Mouse (Mus musculus) heart, adult 11 months (tissue): ENCODE results near the gene Lrrc10.

Experiments used
- DNase-seq: peaks from one replicate; pipeline ENCODE4 v3.0.0; 2022

Gene Lrrc10

GRCm38 (mm10) chr10:117049253-117049652, 4.1 kb downstream of the Lrrc10 start:
- DNase-seq: no peak

GRCm38 (mm10) chr10:117049961-117050597, 4.9 kb downstream of the Lrrc10 start:
- peak; percentile 91 for DNase-seq

GRCm38 (mm10) chr10:117055668-117056067, 10.5 kb downstream of the Lrrc10 start:
- no peak for DNase-seq

GRCm38 (mm10) chr10:117062894-117063253, 17.7 kb downstream of the Lrrc10 start:
- no peak for DNase-seq

- DNase-seq: peak; percentile 98
These were observed 18.3 kb downstream of the Lrrc10 start, which contains the start of gene Cct2 for GRCm38 (mm10) chr10:117063254-117064021. Gene Cct2, minus strand, starts transcription at chr10:117063814.

GRCm38 (mm10) chr10:117064076-117064475, 18.9 kb downstream of the Lrrc10 start:
- DNase-seq: no peak

GRCm38 (mm10) chr10:117069109-117069508, 24.0 kb downstream of the Lrrc10 start:
- no peak for DNase-seq

- DNase-seq: peak; percentile 92
These were observed 27.2 kb downstream of the Lrrc10 start for GRCm38 (mm10) chr10:117072191-117072888.

- peak; percentile 87 for DNase-seq
These were observed 28.0 kb downstream of the Lrrc10 start for GRCm38 (mm10) chr10:117073176-117073575.

- peak; percentile 84 for DNase-seq
These were observed 33.1 kb downstream of the Lrrc10 start for GRCm38 (mm10) chr10:117078284-117078683.

GRCm38 (mm10) chr10:117081326-117081725, 36.2 kb downstream of the Lrrc10 start:
- DNase-seq: peak; percentile 19

GRCm38 (mm10) chr10:117081914-117082359, 36.8 kb downstream of the Lrrc10 start:
- DNase-seq: peak; percentile 71

GRCm38 (mm10) chr10:117089628-117090027, 44.5 kb downstream of the Lrrc10 start:
- no peak for DNase-seq

- peak; percentile 95 for DNase-seq
These were observed 49.6 kb downstream of the Lrrc10 start for GRCm38 (mm10) chr10:117094504-117095329.

- peak; percentile 53 for DNase-seq
These were observed 51.0 kb downstream of the Lrrc10 start for GRCm38 (mm10) chr10:117096096-117096495.
